Mouse (Mus musculus) gastrocnemius, postnatal 10 days (tissue): ENCODE results near the gene Fbn1. TPM values are rescaled to one million over a fixed set of nuclear protein-coding genes. Genes with fewer than 3 reads are reported as not detected.
"Not testable (repeated sequence)": the region's sequence is repeated elsewhere in the genome, so short reads cannot be mapped to it uniquely, and the experiment has no call there.

ENCODE experiments used
- DNase-seq: peaks from one replicate; pipeline ENCODE4 v3.0.0; 2021; ENCODE audit warnings: mixed read lengths
- total RNA-seq, 2 experiments: library from RNA; stranded (reverse); gene quantifications; 2 replicates each; pipeline ENCODE4 v1.2.3; 2021

Fbn1 gene
- total RNA-seq, 2 experiments from 2014 or later, result 212 to 274 TPM

- DNase-seq, result no peak
Observed at GRCm38 (mm10) chr2:125291101-125291500, 216.7 kb downstream of the Fbn1 start.

- peak; percentile 45 for DNase-seq
Observed at GRCm38 (mm10) chr2:125290197-125290965, 217.4 kb downstream of the Fbn1 start.

GRCm38 (mm10) chr2:125285777-125286176 is 222.0 kb downstream of the Fbn1 start:
- no peak for DNase-seq

GRCm38 (mm10) chr2:125282334-125283206 is 225.2 kb downstream of the Fbn1 start:
- no peak for DNase-seq

- DNase-seq, result not testable (repeated sequence)
Observed at GRCm38 (mm10) chr2:125279995-125280394, 227.8 kb downstream of the Fbn1 start.

- DNase-seq, result no peak
Observed at GRCm38 (mm10) chr2:125278474-125278873, 229.3 kb downstream of the Fbn1 start.

- DNase-seq, result no peak
Observed at GRCm38 (mm10) chr2:125276692-125277091, 231.1 kb downstream of the Fbn1 start.

GRCm38 (mm10) chr2:125275617-125276016 is 232.2 kb downstream of the Fbn1 start:
- DNase-seq, result no peak

GRCm38 (mm10) chr2:125268876-125269275 is 238.9 kb downstream of the Fbn1 start:
- no peak for DNase-seq

- DNase-seq, result no peak
Observed at GRCm38 (mm10) chr2:125263753-125264152, 244.0 kb downstream of the Fbn1 start.

- peak; percentile 21 for DNase-seq
Observed at GRCm38 (mm10) chr2:125263056-125263455, 244.7 kb downstream of the Fbn1 start.

- DNase-seq, result no peak
Observed at GRCm38 (mm10) chr2:125260326-125260725, 247.5 kb downstream of the Fbn1 start.

- no peak for DNase-seq
Observed at GRCm38 (mm10) chr2:125259230-125260120, 248.3 kb downstream of the Fbn1 start.

GRCm38 (mm10) chr2:125255886-125256285 is 251.9 kb downstream of the Fbn1 start:
- no peak for DNase-seq

- no peak for DNase-seq
Observed at GRCm38 (mm10) chr2:125254630-125255029, 253.2 kb downstream of the Fbn1 start.

- no peak for DNase-seq
Observed at GRCm38 (mm10) chr2:125253699-125254098, 254.1 kb downstream of the Fbn1 start.

- peak; percentile 45 for DNase-seq
Observed at GRCm38 (mm10) chr2:125252275-125252674, 255.5 kb downstream of the Fbn1 start.

GRCm38 (mm10) chr2:125251781-125252180 is 256.0 kb downstream of the Fbn1 start:
- DNase-seq, result no peak
